Mouse (Mus musculus) T-helper 2 cell (primary cell): Measurements from ENCODE around the gene Abca14.

Experiments used
- in situ Hi-C: fragments of 300-600 bp; cut with MboI, MseI; formaldehyde crosslinking; loops from one replicate; pipeline ENCODE4 v1.15.1; 2025; ENCODE audit warnings: high pct_unique_total_duplicates

Abca14 gene

DNA sequence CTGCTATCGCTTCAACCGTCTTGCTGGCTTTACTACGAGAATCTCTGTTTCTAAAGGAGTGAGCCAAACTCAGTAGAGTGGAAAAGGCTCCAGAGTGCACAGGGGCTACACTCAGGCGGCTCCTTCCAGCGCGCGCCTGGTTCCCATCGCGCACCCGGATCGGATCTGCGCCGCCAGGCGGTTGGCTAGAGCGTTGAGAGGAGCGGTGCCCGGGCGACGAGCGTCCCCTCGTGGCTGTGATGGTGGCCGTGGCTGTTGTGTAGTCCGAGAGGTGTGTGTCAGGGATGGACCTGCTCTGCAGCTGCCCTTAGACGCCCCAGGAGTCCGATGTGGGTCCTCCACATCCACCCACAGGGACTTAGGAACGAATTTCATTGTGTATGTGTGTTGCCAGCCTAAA, at the start of gene Abca14:
Gene Abca14, plus strand, starts transcription at position 173 of the 400 bp plus-strand sequence.
- in situ Hi-C loops: no loop called here

DNA sequence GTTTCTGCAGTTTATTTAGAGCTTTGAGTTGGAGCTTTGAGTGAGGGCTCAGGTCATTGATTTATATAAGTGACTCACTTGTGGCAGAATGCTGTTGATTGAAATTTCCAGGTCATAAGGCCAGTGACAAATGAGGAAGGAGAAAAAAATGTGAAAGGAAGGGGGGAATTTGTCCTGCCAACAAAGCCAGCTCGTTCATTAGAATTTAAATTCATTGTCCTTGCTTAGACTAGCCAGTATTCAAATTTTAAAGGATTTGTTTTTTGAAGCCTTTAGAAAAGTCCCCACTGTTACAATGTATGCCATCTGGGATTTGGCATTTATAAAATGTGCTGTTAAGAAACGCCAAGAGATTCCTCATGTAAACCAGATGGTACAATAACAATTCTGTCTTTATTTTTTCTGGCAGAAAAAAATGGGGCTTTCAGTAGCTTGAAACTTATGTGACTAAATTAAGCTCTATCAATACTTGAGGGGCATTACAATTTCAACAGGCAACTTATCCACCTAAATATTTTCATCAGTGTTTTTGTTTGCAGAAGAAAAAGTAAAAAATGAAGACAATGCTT, 46.8 kb upstream of the Abca14 start:
- in situ Hi-C loops: no loop called here

- in situ Hi-C loops: no loop called here
Observed at GRCm38 (mm10) chr7:120157575-120158061, 46.1 kb upstream of the Abca14 start.

GRCm38 (mm10) chr7:120158121-120158613, 45.6 kb upstream of the Abca14 start:
- in situ Hi-C loops: no loop called here

- in situ Hi-C loops: no loop called here
Observed at GRCm38 (mm10) chr7:120163581-120164251, 40.0 kb upstream of the Abca14 start.

- in situ Hi-C loops: no loop called here
Observed at GRCm38 (mm10) chr7:120172188-120172700, 31.5 kb upstream of the Abca14 start.

GRCm38 (mm10) chr7:120173603-120174244, 30.0 kb upstream of the Abca14 start, which contains the start of gene Anks4b:
Gene Anks4b (plus strand): TSS chr7:120173858.
- in situ Hi-C loops: no loop called here

DNA sequence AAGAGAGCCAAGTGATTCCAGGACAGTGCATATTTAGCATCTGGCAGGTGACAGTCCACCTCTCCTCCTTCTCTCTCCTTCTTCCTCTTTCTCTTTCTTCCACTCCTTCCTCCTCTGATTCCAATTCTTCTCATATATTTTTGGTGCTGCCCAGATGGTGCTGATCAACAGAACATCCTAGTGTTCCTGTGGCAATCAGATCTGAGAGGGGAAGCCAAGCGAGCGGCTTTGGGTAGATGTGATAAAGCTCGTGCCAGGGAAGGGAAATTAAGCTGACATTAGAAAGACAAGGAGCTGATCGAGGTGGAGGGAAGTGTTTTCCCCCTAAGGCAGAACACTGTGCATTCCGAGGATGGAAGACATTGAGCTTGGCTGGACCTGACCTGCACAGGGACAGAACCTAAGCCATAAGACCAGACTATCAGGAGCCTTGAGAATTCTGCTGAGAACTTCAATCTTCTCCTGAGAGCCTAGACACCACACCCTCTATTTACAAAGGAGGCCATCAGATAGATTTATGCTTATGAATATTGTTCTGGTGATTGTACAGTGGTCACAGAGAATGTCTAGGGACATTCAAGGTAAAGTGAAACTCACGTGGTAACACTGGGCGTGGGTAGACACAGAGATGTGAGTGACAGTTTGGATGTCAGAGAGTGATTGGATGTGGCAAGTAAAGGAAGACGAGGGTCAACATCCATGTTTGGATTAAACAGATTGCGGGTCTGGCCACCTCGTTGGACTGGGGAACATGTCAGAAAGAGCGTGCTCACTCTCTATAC, 28.8 kb upstream of the Abca14 start:
- in situ Hi-C loops: no loop called here

DNA sequence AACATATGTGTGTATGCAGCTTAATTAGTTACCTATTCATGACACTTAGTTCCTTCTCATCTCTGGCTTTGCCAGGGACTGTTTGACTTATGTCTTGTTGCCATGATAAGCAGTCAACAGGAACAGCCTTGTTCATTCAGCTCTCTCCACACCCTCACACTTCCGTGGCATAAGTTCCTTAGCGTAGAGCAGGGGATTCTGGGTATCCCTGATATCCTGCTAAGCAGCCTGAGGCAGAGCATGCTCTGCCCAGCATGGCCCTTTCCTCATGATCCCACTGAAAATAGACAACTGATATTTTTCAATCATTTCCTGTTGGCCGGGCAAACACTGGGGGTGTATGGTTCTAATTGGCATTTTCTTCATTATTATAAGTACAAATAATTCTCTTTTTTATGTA, 26.1 kb upstream of the Abca14 start:
- in situ Hi-C loops: no loop called here

- in situ Hi-C loops: no loop called here
Observed at GRCm38 (mm10) chr7:120178935-120179334, 24.8 kb upstream of the Abca14 start.

GRCm38 (mm10) chr7:120180547-120180946, 23.2 kb upstream of the Abca14 start:
- in situ Hi-C loops: no loop called here

- in situ Hi-C loops: no loop called here
Observed at GRCm38 (mm10) chr7:120181401-120182230, 22.1 kb upstream of the Abca14 start.

DNA sequence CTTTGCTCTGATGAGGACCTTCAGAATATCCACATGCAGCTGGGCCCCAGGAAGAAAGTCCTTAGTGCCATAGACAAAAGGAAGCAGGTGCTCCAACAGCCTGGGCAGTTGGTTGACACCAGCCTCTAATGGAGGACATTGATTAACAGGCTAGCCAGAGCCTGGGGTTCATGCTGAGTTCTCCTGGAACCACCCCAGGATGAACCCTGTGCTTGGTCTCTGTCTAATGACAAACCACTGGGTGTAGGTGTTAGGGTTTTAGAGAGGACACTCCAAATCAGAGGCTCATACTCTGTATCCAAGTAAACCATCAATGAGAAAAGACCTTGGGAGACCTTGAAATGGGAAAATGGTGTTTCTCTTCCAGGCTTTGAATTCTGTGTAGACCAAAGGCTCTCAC, 20.9 kb upstream of the Abca14 start:
- in situ Hi-C loops: no loop called here

GRCm38 (mm10) chr7:120188946-120189345, 14.8 kb upstream of the Abca14 start:
- in situ Hi-C loops: no loop called here

GRCm38 (mm10) chr7:120189369-120190149, 14.2 kb upstream of the Abca14 start:
- in situ Hi-C loops: no loop called here

DNA sequence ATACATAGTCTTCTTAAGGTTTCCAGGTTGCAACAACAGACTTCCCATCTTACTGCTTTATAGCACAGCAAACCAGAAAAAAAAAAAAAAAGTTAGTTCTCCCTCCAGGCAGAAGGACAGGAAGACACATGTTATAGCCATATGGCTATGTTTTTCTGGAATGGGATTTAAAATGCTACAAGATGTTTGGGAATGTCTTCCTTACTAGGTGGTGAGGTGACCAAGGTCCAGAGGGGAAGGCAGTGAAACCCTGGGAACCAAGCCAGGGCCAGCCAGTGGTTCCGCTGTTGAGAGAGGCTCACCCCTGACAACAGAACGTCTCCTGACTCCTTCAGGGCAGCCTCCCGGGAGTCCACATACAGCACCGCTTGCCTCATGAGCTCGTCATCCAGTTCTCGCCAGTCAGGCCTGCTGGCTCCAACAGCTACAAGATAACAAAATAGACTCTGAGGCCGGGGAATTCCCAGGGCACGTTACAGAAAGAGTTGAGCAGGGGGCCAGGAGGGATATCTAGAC, 13.6 kb upstream of the Abca14 start:
- in situ Hi-C loops: no loop called here

DNA sequence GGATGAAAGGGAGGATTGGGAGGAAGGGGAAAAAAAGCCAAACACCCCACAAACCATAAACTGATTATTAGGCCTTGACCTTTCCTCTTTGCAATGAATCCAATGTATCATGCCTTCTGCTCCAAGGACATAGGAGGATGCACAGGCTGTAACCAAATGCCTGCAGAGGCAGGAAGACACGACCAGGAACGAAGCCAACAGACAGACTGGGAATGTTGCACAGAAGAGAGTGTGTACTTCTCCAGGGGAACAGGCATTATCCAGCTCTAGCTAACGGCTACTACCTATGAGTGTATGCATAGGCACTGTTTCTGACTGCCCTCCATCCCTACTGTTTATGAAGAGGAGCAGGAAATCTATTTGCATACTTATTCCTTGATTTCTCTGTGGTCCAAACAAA, 11.6 kb upstream of the Abca14 start:
- in situ Hi-C loops: no loop called here

- in situ Hi-C loops: no loop called here
Observed at GRCm38 (mm10) chr7:120192816-120193215, 10.9 kb upstream of the Abca14 start.

GRCm38 (mm10) chr7:120195207-120195606, 8.6 kb upstream of the Abca14 start:
- in situ Hi-C loops: no loop called here
